Mouse (Mus musculus) embryo, embryonic 9.5 days (tissue): Measurements from ENCODE around the gene Caskin1.

Experiments
- DNase-seq: peaks from one replicate; pipeline ENCODE4 v3.0.0-alpha.2; 2017; ENCODE audit errors: extremely low spot score

Caskin1 gene

DNA sequence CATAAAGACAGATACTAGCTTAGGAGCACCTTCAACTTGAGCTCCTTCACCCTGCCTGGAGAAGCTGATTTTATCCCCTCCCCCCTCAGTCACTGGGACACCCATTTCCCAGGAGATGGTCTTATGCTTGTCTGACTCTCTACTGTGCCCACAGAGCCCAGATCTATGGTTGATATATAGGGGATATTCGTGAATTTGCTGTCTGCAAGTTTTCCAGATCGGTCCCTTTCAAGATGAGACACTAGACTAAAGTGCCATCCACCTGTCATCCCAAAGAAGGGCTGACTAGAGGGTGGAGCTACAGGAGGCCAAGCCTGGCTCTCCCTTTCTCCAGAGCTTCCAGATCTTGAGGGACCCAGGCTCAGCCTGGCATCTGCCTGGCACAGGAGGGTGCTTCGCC is 42.7 kb downstream of the Caskin1 start:
- no peak for DNase-seq

DNA sequence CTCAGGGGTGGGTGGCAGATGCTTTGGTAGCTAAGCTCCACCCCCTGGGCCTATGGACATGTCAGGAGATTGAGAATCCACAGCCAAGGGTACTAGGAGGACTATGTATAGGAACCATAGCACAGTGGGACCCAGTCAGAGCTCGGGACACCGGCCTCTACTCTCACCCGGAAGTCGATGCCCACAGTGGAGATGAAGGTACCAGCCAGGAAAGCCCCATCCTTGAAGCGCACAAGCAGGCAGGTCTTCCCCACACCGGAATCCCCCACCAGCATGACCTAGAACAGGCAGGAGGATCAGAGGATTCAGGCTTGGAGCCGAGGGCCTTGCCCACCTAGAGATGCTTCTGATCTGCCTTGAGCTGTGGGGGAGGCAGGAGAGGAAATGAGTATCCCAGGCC is 43.6 kb downstream of the Caskin1 start:
- no peak for DNase-seq

DNA sequence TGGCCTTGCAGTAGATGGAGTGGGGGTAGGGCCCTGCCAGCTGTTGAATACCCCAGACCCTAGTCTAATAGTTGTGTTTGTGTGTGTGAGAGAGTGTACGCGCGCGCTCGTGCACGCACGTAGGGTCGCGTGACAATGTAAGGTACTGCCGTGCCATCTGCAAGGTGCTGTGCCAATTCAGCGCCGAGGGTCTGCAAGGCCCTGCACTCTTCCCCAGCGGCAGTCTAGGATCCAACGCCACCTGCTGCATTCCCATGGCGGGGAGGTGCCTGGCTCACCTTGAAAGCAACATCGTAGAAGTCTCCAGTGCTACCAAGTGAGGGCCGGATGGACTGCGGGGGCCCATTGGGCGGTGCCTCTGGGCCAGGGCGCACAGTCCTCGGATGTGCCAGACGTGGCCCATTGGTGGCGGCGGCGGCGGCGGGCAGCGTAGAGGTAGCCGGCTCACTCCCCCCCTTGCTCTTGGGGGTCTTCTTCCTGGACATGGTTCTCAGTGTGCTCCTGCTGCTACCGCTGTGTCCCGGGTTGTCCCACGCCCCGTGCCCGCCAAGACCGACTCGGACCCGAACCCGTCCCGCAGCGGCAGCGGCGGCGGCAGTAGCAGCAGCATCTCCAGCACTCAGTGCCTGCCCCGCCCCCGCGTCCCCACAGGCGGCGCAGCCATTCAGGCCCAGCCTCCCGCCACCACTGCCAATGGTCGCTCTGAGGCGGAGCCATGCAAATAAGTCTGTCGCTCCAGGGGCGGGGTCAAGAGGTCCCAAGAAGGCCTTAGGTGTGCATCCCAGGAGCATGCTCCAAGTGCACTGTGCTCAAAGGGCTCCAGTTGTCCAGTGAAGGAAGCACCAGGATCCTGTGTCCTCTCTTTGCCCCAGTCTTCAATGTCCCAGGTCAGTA is 44.9 kb downstream of the Caskin1 start:
- peak; percentile 89 for DNase-seq

DNA sequence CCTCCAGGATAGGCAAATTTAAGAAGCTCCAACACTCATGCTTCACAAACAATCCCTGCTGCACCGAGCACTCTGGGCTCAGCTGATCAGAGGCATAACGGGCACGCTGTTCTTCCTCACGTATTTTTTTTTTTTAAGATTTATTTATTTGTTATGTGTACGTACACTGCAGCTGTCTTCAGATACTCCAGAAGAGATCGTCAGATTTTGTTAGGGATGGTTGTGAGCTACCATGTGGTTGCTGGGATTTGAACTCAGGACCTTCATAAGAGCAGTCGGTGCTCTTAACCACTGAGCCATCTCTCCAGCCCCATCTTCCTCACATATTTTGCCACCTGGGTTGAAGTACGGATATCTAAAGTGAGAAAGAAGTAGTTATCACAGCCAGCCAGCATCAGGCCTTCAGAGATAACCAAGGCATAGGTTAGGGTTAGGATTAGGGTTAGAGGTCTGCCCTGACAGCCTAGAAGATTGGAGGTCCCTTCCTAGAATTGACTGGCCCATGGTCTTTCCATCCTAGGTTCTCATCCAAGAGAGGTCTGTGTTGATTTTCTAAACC is 45.8 kb downstream of the Caskin1 start, which contains the start of gene Rab26:
Gene Rab26 (minus strand): TSS at position 51 of the 559 bp plus-strand sequence.
- DNase-seq = no peak

DNA sequence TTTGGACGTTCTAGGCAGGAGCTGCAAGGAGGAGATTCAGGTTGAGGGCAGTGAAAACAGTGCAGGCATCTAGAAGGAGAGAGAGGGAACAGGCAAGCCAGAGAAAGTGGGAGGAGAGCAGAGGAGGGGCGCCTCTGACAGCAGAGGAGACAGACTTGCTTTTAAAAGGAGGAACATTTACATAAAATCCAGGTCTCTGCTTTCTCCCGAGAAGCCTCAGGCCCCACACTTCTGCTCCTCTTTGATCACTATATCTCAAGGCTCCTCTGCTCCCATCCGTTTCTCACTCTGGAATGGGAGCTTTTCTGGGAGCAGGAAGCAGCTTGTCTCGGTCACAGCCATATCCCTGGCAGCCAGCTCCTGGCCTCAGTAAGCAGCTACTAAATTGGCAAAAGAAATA is 46.9 kb downstream of the Caskin1 start:
- DNase-seq = no peak

DNA sequence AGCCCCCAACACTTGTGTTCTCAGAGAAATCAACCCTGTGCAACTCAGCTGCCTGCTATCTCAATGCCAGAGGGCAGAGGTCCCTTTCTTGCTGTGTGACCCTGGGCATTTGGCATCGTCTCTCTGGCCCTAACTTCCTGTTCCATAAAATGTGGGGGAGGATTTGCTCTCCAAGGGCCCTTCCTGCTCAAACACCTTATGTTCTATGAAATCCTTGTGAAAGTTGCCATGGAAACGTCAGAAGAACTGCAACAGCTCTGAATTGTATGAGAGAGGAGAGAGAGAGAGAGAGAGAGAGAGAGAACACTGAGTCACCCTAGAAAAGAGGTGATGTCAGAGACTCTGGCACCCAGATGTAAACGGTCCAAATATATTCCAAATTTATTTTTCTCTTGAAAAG is 49.1 kb downstream of the Caskin1 start:
- DNase-seq = no peak

DNA sequence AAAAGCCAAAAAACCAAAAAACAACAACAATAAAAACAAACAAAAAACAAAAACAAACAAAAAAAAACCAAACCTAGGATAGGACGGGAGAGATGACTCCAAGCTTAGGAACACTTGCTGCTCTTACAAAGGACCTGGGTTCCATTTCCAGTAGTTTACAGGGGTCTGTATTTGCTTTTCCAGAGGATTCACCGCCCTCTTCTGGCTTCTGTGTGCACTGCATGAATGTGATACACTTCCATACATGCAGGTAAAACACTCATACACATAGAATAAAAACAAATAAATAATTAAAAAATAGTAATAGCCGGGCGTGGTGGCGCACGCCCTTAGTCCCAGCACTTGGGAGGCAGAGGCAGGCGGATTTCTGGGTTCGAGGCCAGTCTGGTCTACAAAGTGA is 50.5 kb downstream of the Caskin1 start:
- peak; percentile 49 for DNase-seq

DNA sequence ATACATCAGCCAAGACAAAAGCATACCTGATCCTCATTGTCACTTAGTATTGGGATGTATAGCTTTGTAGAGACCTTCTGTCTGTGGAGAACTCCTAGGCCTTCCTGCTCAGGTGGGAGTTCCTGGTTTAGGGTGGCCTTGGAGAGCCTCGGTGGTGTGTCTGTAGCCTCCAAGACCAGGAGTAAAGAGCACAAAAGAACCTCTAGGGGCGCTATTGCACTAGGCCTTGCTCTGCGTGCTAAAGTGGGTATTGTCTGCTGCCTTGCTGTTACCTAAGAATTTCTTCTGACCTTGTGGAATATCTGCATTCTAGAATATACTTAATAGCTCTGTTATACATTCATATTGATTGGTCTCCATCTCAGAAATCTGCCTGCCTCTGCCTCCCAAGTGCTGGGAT is 52.0 kb downstream of the Caskin1 start:
- peak; percentile 49 for DNase-seq

DNA sequence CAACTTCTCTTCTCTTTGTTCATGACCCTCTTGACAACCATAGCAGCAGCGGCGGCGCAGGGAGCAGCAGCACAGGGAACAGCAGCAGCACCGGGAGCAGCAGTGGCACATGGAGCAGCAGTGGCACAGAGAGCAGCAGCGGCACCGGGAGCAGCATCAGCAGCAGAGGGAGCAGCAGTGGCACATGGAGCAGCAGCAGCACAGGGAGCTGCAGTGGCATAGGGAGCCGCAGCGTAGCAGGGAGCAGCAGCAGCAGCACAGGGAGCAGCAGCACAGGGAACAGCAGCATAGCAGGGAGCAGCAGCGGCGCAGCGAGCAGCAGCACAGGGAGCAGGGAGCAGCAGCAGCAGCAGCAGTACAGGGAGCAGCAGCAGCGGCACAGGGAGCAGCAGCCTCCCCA is 56.2 kb downstream of the Caskin1 start:
- peak; percentile 17 for DNase-seq

DNA sequence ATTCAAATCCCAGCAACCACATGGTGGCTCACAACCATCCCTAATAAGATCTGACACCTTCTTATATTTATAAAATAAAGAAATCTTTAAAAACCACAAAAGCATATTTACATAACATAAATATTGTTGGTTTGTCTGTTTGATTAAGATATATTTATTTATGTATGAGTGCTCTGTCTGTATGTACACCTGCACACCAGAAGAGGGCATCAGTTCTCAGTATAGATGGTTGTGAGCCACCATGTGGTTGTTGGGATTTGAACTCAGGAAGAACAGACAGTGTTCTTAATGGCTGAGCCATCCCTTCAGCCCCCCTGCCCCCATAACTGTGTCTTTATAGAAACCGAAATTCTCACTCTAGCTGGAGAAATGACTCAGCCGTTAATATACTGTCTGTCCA is 56.8 kb downstream of the Caskin1 start:
- DNase-seq = no peak

DNA sequence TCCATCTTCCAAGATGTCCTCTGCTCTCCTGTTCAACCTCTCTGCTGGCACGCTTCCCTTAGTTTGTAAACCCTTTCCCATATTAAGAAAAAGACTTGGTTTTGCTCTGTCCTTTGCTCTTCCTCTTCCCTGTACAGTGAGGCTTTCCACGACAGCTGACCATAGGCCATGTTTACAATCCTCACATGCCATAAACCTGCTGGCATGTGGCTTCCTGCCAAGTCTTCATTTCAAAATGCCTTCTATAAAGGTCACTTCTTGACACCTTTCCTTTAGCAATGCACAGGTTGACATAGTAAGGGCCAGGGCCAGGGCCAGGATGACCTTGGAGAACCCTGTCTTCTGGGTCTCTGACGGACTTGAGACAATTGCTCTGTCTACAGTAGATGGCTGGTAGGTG is 57.8 kb downstream of the Caskin1 start:
- no peak for DNase-seq

DNA sequence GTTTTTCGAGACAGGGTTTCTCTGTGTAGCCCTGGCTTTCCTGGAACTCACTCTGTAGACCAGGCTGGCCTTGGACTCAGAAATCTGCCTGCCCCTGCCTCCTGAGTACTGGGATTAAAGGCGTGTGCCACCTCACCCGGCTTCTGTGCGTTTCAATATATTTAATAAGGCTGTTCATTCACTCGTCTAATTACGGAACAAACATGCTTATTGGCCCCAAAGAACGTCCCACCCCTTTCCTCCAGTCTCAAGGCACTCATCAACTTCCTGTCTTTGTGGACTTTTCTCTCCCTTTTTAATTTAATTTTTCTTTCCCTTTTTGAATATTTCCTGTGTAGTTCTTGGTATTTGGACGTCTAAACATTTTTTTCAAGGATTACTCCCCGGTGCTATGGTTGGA is 60.0 kb downstream of the Caskin1 start:
- no peak for DNase-seq

DNA sequence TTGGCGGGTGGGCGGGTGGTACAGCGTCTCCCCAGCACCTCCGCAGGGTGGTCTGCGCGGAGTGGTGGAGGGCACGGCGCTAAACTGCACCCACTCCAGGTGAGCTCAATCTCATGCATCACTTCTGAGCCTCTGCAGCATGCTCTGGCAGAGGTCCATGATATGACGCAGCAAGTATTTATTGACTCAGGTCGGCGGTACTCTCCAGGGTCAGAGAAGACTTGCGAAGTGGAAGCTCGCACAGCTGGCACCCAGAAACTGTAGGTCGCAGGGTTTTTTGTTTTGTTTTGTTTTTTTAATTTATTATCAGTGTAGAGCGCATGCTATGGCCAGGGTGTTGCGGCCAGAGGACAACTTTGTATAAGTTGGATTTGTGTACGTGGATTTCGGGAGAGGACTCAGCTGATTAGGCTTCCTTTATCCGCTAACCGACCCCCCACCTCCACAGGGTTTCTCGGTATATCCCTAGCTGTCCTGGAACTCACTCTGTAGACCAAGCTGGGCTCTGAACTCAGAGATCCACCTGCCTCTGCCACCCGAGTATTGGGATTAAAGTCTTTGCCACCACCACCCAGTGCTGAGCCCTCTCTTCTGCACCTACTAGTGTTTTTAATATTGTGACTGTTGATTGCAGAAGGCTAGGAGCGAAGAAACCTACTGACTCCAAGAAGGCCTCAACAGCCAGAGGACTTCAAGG is 60.7 kb downstream of the Caskin1 start:
- DNase-seq = no peak

DNA sequence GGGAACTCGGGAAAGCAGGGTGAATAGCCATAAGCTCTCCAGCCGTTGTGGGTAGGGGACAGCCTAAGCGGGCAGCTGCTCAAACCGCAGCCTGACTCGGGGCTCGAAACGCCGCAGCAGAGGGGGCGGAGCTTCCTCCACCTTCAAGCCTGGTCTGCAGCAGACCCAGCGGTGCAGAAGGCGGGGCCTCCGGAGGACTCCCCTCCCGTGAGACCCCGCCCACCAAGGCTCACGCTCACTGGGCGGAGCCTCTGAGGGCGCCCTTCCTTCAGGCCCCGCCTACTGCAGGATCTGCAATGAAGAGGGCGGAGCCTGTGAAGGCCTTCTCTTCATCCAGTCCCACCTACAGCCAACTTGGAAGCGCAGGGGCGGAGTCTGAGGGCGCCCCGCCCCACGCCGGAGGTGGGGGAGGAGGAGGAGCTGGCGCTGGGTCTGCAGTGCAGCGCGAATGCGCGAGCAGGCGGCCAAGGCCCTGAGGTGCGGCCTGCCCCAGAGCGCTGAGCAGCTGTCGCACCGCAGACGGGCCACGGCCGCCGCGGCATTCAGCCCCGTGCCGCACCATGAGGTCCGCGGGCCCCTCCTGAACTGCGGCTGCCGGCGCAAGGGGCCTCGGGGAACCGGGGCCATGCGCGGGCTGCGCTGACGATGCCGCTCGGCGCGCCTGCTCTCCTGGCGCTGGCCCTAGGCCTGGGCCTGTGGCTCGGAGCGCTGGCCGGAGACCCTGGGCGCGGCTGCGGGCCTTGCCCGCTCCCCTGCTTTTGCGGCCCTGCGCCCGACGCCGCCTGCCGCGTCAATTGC is 61.4 kb downstream of the Caskin1 start, which contains the start of gene Pkd1:
Gene Pkd1 (plus strand): TSS at position 217 of the 798 bp plus-strand sequence.
- peak; percentile 100 for DNase-seq

DNA sequence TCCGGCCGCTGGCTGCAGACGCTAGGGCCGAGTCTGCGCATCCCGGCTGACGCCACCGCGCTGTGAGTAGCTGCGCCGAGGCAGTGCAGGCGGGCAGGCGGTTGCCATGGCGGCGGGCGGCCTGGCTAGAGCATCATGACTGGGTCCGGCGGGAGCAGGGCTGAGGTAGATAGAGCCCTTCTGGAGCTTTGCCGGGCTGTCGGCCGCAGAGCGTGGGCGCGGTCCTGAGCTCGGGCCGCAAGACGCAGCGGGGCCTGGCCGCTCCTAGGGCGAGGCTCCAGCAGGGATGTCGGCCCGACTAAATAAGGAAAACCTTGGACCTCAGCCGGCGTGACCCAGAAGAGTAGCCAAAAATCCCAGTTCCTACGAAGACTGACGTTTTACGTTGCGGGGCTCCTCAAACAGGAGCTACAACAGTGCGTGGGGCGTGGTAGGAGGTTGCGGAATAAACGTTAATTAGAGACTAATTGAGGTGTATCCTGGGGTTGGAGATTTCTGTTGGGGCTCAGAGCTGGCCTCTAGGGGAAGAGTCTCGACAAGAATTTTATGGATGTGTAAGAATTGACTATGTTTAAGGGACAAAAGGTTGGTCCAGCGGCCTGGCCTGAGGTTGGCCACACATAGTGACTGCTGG is 62.1 kb downstream of the Caskin1 start:
- no peak for DNase-seq

DNA sequence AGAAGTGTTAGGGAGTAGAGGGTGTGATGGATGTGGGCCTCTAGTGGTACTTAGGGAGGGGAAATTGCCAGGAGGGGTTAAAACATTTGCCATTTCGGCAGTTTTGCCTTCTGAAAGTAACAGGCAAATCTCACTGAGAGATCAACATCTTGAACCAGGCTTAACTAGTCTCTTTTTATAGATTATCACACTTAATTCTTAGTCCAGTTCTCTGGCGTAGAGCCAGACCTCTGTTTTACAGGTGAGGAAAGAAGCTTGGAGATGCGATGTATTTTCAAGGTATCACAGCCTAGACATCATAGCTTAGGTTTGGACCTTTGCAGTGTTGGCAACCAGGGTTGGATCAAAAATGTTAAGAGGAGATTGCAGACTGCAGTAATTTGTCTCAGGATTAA is 62.6 kb downstream of the Caskin1 start:
- DNase-seq = no peak

DNA sequence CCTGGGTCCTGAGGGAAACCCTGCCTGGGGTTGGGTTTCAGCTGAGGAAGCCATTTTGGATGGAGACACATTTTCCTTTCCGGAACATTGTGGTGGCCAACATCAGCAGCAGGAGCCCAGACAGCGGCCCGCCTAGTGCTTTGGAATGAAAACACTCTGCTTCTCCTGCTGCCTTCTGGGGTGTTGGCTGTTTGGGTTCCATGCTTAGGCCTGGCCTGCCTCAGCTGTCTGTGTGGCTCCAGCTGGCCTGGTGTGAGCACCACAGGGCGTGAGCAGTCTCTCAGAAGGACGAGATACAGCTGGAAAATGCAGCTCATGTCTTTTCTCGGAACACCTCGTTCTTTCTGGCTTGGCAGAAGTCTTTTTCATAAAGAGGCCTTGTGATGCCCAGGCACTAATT is 68.7 kb downstream of the Caskin1 start:
- no peak for DNase-seq
